Mouse (Mus musculus) limb, embryonic 13.5 days (tissue): ENCODE measurements at regions not wholly inside any gene's neighbourhood (a gene's known extent, or its start where the extent isn't known, plus 50 kb on each side); places are given as distances from the start of the nearest gene placed in this dataset.
"Not testable (repeated sequence)": the region's sequence is repeated elsewhere in the genome, so short reads cannot be mapped to it uniquely, and the experiment has no call there.

Experiments used
- ATAC-seq: fragments of 200-750 bp; cut with Nextera tagmentation; 2 replicates; pipeline ENCODE4 v1.8.0; 2017; ENCODE audit warnings: low read depth, moderate number of reproducible peaks, moderate TSS enrichment; ENCODE audit not compliant: low FRiP score
- H3K27ac ChIP-seq: fragments of 300-500 bp; sonication (generic); 2 replicates; pipeline ENCODE4 v1.5.1; 2015; ENCODE audit warnings: inconsistent platforms, mild to moderate bottlenecking, moderate library complexity
- H3K27me3 ChIP-seq: fragments of 300-500 bp; sonication (generic); 2 replicates; pipeline ENCODE4 v1.6.1; 2015; ENCODE audit warnings: mild to moderate bottlenecking, inconsistent platforms
- H3K36me3 ChIP-seq: fragments of 300-500 bp; sonication (generic); 2 replicates; pipeline ENCODE4 v1.6.1; 2015; ENCODE audit warnings: inconsistent platforms, mild to moderate bottlenecking, moderate library complexity
- H3K4me1 ChIP-seq: fragments of 300-500 bp; sonication (generic); 2 replicates; pipeline ENCODE4 v1.6.1; 2015; ENCODE audit warnings: inconsistent platforms
- H3K4me2 ChIP-seq: fragments of 300-500 bp; sonication (generic); replicated peaks from 2 replicates; pipeline ENCODE4 v1.6.1; 2015; ENCODE audit warnings: inconsistent platforms, mild to moderate bottlenecking, moderate library complexity
- H3K4me3 ChIP-seq: fragments of 300-500 bp; sonication (generic); 2 replicates; pipeline ENCODE4 v1.5.1; 2015; ENCODE audit warnings: moderate library complexity, mild to moderate bottlenecking, inconsistent platforms
- H3K9ac ChIP-seq: fragments of 300-500 bp; sonication (generic); 2 replicates; pipeline ENCODE4 v1.6.1; 2015; ENCODE audit warnings: mild to moderate bottlenecking, inconsistent platforms
- H3K9me3 ChIP-seq: fragments of 300-500 bp; sonication (generic); 2 replicates; pipeline ENCODE4 v1.6.1; 2016; ENCODE audit warnings: inconsistent platforms
- WGBS: fragments of 180-500 bp; shearing (Covaris S2); methylation state at CpG from one replicate; pipeline ENCODE4 v1.1.7; 2015; 5-methylcytosine and 5-hydroxymethylcytosine counted together

GRCm38 (mm10) chr11:12589757-12590373 is 125.1 kb upstream of the Cobl start:
- 53% methylated on average over 7 of the region's 7 CpGs for WGBS
- ATAC-seq, result peak; percentile 40; the same call in 1 of the 2 replicates

DNA sequence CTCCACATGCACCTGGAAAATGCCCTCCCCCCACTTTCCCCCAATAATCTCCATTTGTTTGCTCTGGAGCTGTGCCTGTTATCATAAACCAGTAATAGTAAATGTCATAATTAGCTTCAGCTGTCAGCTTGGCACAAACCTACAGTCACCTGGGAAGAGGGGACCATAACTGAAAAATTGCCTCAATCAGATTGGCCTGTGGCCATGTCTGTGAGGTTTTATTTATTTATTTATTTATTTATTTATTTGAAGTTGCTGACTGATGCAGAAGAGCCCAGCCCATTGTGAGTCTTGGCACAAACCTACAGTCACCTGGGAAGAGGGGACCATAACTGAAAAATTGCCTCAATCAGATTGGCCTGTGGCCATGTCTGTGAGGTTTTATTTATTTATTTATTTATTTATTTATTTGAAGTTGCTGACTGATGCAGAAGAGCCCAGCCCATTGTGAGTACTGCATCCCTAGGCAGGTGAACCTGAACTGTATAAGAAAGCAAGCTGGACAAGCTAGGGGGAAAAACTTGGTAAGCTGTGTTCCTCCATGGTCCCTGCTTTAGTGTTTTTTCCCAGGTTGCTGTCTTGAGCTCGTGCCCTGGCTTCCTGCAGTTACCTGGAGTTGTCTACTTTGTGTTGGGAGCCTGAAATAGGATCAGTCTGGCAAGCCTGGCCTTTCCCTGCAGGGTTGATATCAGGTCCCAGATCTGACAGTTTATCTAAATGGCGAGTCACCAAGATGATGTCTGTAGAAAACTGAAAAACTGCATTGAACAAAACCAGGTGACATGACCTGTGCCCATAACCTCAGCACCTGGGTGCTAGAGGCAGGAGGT is 120.3 kb upstream of the Cobl start:
- not testable (repeated sequence) for H3K36me3 ChIP-seq, H3K27me3 ChIP-seq, H3K9me3 ChIP-seq, H3K9ac ChIP-seq, H3K4me3 ChIP-seq, H3K4me2 ChIP-seq, H3K4me1 ChIP-seq
- WGBS, result 59% methylated on average over 2 of the region's 2 CpGs
- 0 out of 2 replicates have a peak overlapping the region, but pooled peaks have one; percentile 33 for H3K27ac ChIP-seq
- peak; percentile 85 for ATAC-seq

More at GRCm38 (mm10) chr11:12589757-12590373, 125.1 kb upstream of the Cobl start:
- no peaks in the 10 kb centered on the region for H3K9me3 ChIP-seq
- H3K36me3 ChIP-seq, result no peaks in the 10 kb centered on the region
- no peak overlapping the region for H3K4me3 ChIP-seq
- no peak overlapping the region for H3K4me2 ChIP-seq
- H3K9ac ChIP-seq, result no peak overlapping the region
- no peak overlapping the region for H3K27ac ChIP-seq
- no peaks in the 10 kb centered on the region for H3K4me1 ChIP-seq
- H3K27me3 ChIP-seq, result no peaks in the 10 kb centered on the region

GRCm38 (mm10) chr11:12578999-12579576 is 114.3 kb upstream of the Cobl start:
- H3K4me3 ChIP-seq, result no peak overlapping the region
- H3K36me3 ChIP-seq, result no peaks in the 10 kb centered on the region
- no peaks in the 10 kb centered on the region for H3K4me1 ChIP-seq
- no peak overlapping the region for H3K4me2 ChIP-seq
- no peak for ATAC-seq
- H3K27ac ChIP-seq, result no peak overlapping the region
- H3K9ac ChIP-seq, result no peak overlapping the region
- H3K27me3 ChIP-seq, result no peaks in the 10 kb centered on the region
- WGBS, result 39% methylated on average over 14 of the region's 14 CpGs
- no peaks in the 10 kb centered on the region for H3K9me3 ChIP-seq

GRCm38 (mm10) chr11:12559663-12560062 is 94.9 kb upstream of the Cobl start:
- Histone ChIP-seq H3K27me3 (no peaks in the 10 kb centered on the region), H3K27ac (no peak overlapping the region), H3K4me2 (no peak overlapping the region), H3K4me1 (no peaks in the 10 kb centered on the region), H3K9ac (no peak overlapping the region), H3K4me3 (no peak overlapping the region), H3K36me3 (no peaks in the 10 kb centered on the region), H3K9me3 (no peaks in the 10 kb centered on the region)
- no peak for ATAC-seq
- WGBS, result 71% methylated on average over 5 of the region's 5 CpGs

DNA sequence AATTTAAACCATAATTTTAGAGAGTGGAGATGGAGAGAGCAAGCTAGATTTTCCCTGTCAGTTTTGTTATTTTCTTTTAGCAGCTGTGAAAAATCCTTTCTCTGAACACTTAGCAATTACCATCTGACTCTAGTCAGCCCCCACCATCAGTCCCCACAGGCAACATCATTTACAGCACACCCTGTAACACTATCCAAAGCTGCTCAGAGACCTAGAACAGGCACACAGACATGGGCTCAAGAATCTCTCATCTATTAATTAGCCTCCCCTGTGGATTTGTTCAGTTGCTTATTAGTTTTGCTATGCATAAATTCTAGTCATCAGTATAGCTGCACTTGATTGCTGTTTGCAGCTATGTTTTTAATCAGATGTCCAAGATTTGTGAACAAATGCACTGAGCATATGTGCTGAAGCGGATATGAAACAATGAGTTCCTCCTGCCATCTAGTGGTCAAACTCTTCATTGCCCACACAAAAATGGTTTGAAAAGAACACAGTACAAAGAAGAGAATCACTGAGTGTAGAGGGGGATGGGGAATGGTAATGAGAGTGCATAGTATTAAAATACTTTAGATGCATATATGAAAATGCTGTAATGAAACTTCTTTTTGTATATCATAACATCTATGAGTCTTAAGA is 94.4 kb upstream of the Cobl start:
- H3K4me1 ChIP-seq, result no peaks in the 10 kb centered on the region
- no peak overlapping the region for H3K9ac ChIP-seq
- no peak overlapping the region for H3K27ac ChIP-seq
- no peaks in the 10 kb centered on the region for H3K27me3 ChIP-seq
- no peak overlapping the region for H3K4me2 ChIP-seq
- peak; percentile 72 for ATAC-seq
- no peaks in the 10 kb centered on the region for H3K9me3 ChIP-seq
- H3K36me3 ChIP-seq, result no peaks in the 10 kb centered on the region
- H3K4me3 ChIP-seq, result no peak overlapping the region
- WGBS, result 30% methylated on average over 1 of the region's 1 CpGs

DNA sequence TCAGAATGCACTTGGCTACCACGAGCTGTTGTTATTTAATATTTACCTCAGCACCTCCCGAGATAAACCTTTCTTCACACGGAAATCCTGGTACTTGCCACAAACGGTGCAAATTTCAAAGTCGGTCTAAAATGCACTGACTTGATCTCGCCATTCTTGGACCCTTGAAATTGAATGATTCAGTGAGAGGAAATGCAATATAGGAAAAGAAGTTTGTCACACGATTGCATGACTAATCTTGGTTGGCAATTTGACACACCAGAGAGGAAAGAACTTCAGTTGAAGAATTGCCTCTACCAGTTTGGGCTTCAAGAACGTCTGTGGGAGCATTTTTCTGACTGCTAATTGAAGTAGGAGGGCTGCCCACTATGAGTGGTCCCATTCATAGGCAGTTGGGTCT is 93.4 kb upstream of the Cobl start:
- H3K27ac ChIP-seq, result no peak overlapping the region
- WGBS, result 70% methylated on average over 8 of the region's 8 CpGs
- H3K9ac ChIP-seq, result no peak overlapping the region
- no peaks in the 10 kb centered on the region for H3K9me3 ChIP-seq
- no peaks in the 10 kb centered on the region for H3K27me3 ChIP-seq
- ATAC-seq, result no peak
- no peaks in the 10 kb centered on the region for H3K4me1 ChIP-seq
- H3K4me2 ChIP-seq, result no peak overlapping the region
- H3K4me3 ChIP-seq, result no peak overlapping the region
- no peaks in the 10 kb centered on the region for H3K36me3 ChIP-seq

DNA sequence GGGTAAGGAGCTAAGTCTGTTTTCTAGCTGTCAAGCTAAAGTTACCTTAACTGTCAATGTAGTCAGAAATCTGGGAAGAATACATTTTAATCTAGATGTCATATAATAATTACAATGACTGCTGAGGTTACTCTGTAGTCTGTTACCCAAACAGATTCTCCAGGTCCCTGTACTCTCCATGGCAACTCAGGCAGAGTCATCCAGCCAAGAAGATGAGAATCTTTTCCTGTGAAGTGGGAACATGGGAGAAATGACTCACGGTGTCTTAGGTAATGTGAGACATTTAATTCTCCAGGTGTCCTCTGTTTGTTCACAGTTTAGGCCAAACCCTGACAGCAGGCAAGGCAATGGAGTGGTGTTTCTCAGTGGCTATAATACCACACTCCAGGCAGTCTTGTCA is 81.0 kb upstream of the Cobl start:
- WGBS, result 80% methylated on average over 1 of the region's 1 CpGs
- Histone ChIP-seq H3K27me3 (no peaks in the 10 kb centered on the region), H3K9ac (no peak overlapping the region), H3K4me3 (no peak overlapping the region), H3K4me1 (no peaks in the 10 kb centered on the region), H3K9me3 (no peaks in the 10 kb centered on the region), H3K36me3 (no peaks in the 10 kb centered on the region), H3K27ac (no peak overlapping the region), H3K4me2 (no peak overlapping the region)
- ATAC-seq, result no peak

GRCm38 (mm10) chr11:12543042-12543441 is 78.3 kb upstream of the Cobl start:
- 54% methylated on average over 1 of the region's 1 CpGs for WGBS
- H3K36me3 ChIP-seq, result no peaks in the 10 kb centered on the region
- H3K27ac ChIP-seq, result no peak overlapping the region
- H3K9ac ChIP-seq, result no peak overlapping the region
- H3K4me2 ChIP-seq, result no peak overlapping the region
- H3K27me3 ChIP-seq, result no peaks in the 10 kb centered on the region
- H3K9me3 ChIP-seq, result no peaks in the 10 kb centered on the region
- H3K4me3 ChIP-seq, result no peak overlapping the region
- ATAC-seq, result no peak
- H3K4me1 ChIP-seq, result 0 out of 2 replicates have a peak, but pooled peaks cover 3% of the 10 kb centered on the region

GRCm38 (mm10) chr11:12540333-12540870 is 75.6 kb upstream of the Cobl start:
- H3K4me1 ChIP-seq, result 0 out of 2 replicates have a peak, but pooled peaks cover 3% of the 10 kb centered on the region
- H3K4me3 ChIP-seq, result no peak overlapping the region
- no peaks in the 10 kb centered on the region for H3K9me3 ChIP-seq
- no peak overlapping the region for H3K4me2 ChIP-seq
- H3K36me3 ChIP-seq, result no peaks in the 10 kb centered on the region
- H3K27ac ChIP-seq, result no peak overlapping the region
- H3K9ac ChIP-seq, result no peak overlapping the region
- no peak for ATAC-seq
- no peaks in the 10 kb centered on the region for H3K27me3 ChIP-seq
- 47% methylated on average over 5 of the region's 5 CpGs for WGBS

DNA sequence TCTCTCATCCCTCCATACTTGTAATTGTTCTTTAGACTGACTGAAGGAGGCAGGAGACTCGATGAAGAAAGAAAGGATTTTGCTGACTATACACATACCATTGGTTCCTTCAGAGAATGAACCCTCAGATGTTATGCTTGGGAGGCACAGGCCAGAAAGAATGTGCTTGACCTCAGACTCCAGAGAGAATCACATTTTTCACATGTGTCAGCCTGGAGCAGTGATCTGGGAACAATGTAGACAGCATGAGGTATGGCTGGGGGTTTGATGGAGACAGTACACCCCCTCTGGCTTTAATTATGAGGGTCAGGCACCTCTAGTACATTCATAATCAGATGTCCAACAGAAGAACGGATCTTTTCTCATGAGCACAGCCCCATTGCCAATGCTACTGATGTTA is 70.3 kb upstream of the Cobl start:
- H3K9ac ChIP-seq, result no peak overlapping the region
- no peak overlapping the region for H3K27ac ChIP-seq
- no peaks in the 10 kb centered on the region for H3K27me3 ChIP-seq
- H3K36me3 ChIP-seq, result no peaks in the 10 kb centered on the region
- no peaks in the 10 kb centered on the region for H3K9me3 ChIP-seq
- ATAC-seq, result no peak
- no peak overlapping the region for H3K4me2 ChIP-seq
- no peak overlapping the region for H3K4me3 ChIP-seq
- WGBS, result 66% methylated on average over 2 of the region's 2 CpGs
- peaks cover 5% of the 10 kb centered on the region for H3K4me1 ChIP-seq

DNA sequence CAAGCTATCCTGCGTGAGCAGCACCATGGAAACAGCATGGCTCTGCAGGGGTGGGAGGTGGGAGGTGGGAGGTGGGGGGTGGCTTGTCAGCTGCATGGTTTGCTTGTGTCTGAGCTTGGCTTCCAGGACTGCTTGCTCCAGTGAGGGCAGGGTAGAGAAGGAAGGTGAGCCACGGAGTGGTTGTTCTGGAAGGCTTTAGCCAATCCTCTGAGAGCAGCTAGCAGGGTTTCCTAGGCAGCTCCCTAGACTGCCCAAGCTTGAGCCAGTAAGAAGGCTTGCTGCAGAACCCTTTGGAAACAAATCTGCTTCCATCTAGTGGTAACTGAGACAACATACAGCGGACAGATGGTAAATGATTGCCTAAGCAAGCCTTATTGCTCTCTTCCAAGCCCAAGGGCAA is 67.5 kb upstream of the Cobl start:
- 13% methylated on average over 3 of the region's 3 CpGs for WGBS
- Histone ChIP-seq H3K9ac (no peak overlapping the region), H3K4me2 (no peak overlapping the region), H3K36me3 (no peaks in the 10 kb centered on the region), H3K4me1 (peaks cover 5% of the 10 kb centered on the region), H3K4me3 (no peak overlapping the region), H3K9me3 (no peaks in the 10 kb centered on the region), H3K27ac (no peak overlapping the region), H3K27me3 (no peaks in the 10 kb centered on the region)
- ATAC-seq, result peak; percentile 98

GRCm38 (mm10) chr11:12522063-12522462 is 57.3 kb upstream of the Cobl start:
- not testable (repeated sequence) for H3K9me3 ChIP-seq, H3K9ac ChIP-seq, H3K36me3 ChIP-seq, H3K27me3 ChIP-seq, H3K4me1 ChIP-seq, H3K4me2 ChIP-seq, H3K27ac ChIP-seq, ATAC-seq, H3K4me3 ChIP-seq
- WGBS, result 64% methylated on average over 2 of the region's 2 CpGs
